Mouse (Mus musculus) thymus, postnatal 25 days (tissue): Measurements from ENCODE around the gene Tnnc2.
"Not testable (repeated sequence)": the region's sequence is repeated elsewhere in the genome, so short reads cannot be mapped to it uniquely, and the experiment has no call there.

Experiments
- DNase-seq: peaks from one replicate; pipeline ENCODE4 v3.0.0; 2022

The Tnnc2 gene

GRCm38 (mm10) chr2:164779481-164780086 lies at the start of gene Tnnc2:
Gene Tnnc2 (minus strand): TSS chr2:164779967.
- no peak for DNase-seq

GRCm38 (mm10) chr2:164829090-164829489 lies 49.3 kb upstream of the Tnnc2 start:
- no peak for DNase-seq

GRCm38 (mm10) chr2:164828437-164828836 lies 48.7 kb upstream of the Tnnc2 start, which contains the start of gene Spata25:
Gene Spata25 (minus strand): TSS chr2:164828537.
- no peak for DNase-seq

GRCm38 (mm10) chr2:164827146-164827850 lies 47.5 kb upstream of the Tnnc2 start:
- DNase-seq: no peak

- no peak for DNase-seq
Measured at GRCm38 (mm10) chr2:164825521-164825920, 45.8 kb upstream of the Tnnc2 start.

- no peak for DNase-seq
Measured at GRCm38 (mm10) chr2:164823969-164824368, 44.2 kb upstream of the Tnnc2 start.

- no peak for DNase-seq
Measured at GRCm38 (mm10) chr2:164823181-164823585, 43.4 kb upstream of the Tnnc2 start.

GRCm38 (mm10) chr2:164822636-164823165 lies 42.9 kb upstream of the Tnnc2 start, which contains the start of gene Zswim1:
Gene Zswim1 (plus strand): TSS chr2:164822686.
- peak; percentile 100 for DNase-seq

- no peak for DNase-seq
Measured at GRCm38 (mm10) chr2:164821060-164821459, 41.3 kb upstream of the Tnnc2 start.

GRCm38 (mm10) chr2:164817703-164818102 lies 37.9 kb upstream of the Tnnc2 start:
- no peak for DNase-seq

GRCm38 (mm10) chr2:164817206-164817605 lies 37.4 kb upstream of the Tnnc2 start:
- DNase-seq: no peak

- DNase-seq: no peak
Measured at GRCm38 (mm10) chr2:164815821-164816220, 36.1 kb upstream of the Tnnc2 start.

- no peak for DNase-seq
Measured at GRCm38 (mm10) chr2:164815348-164815747, 35.6 kb upstream of the Tnnc2 start.

- no peak for DNase-seq
Measured at GRCm38 (mm10) chr2:164813557-164813956, 33.8 kb upstream of the Tnnc2 start.

- DNase-seq: no peak
Measured at GRCm38 (mm10) chr2:164806614-164807013, 26.8 kb upstream of the Tnnc2 start.

- DNase-seq: no peak
Measured at GRCm38 (mm10) chr2:164805332-164805718, 25.6 kb upstream of the Tnnc2 start.

GRCm38 (mm10) chr2:164804533-164805331 lies 25.0 kb upstream of the Tnnc2 start, which contains the start of the genes Acot8 and Zswim3:
Gene Acot8 (minus strand): TSS chr2:164804882.
Gene Zswim3 (plus strand): TSS chr2:164805098.
- DNase-seq: peak; percentile 99

GRCm38 (mm10) chr2:164803921-164804313 lies 24.1 kb upstream of the Tnnc2 start:
- DNase-seq: no peak

GRCm38 (mm10) chr2:164803201-164803920 lies 23.6 kb upstream of the Tnnc2 start:
- no peak for DNase-seq

GRCm38 (mm10) chr2:164800252-164801004 lies 20.7 kb upstream of the Tnnc2 start:
- DNase-seq: no peak

- not testable (repeated sequence) for DNase-seq
Measured at GRCm38 (mm10) chr2:164798554-164798953, 18.8 kb upstream of the Tnnc2 start.

GRCm38 (mm10) chr2:164795868-164796267 lies 16.1 kb upstream of the Tnnc2 start:
- no peak for DNase-seq
